Mouse (Mus musculus): ENCODE measurements at regions not wholly inside any gene's neighbourhood (a gene's known extent, or its start where the extent isn't known, plus 50 kb on each side); places are given as distances from the start of the nearest gene placed in this dataset.

GRCm38 (mm10) chr10:102943156-102943555, 86.9 kb downstream of the Alx1 start:
- Histone ChIP-seq H3K4me2 (ENCODE audit: low read depth, low read length) (no peak overlapping the region), H3K36me3 (ENCODE audit: control insufficient read depth, insufficient read depth, low read length) (no peaks in the 10 kb centered on the region), H3K9ac (ENCODE audit: low read length) (no peak overlapping the region), H3K4me3 (replicated peaks; ENCODE audit: low read length) (no peak overlapping the region), H3K4me1 (ENCODE audit: control insufficient read depth, insufficient read depth, low read length) (no peaks in the 10 kb centered on the region), H3K27ac (ENCODE audit: low read length) (no peak overlapping the region), H3K9me3 (replicated peaks; ENCODE audit: control insufficient read depth, low read length) (no peaks in the 10 kb centered on the region), H3K27me3 (ENCODE audit: control insufficient read depth, insufficient read depth, low read length) (no peaks in the 10 kb centered on the region)
- no peak for ATAC-seq (ENCODE audit: insufficient read depth, low FRiP score)

- no peak for ATAC-seq (ENCODE audit: insufficient read depth, low FRiP score)
- H3K4me1 ChIP-seq (ENCODE audit: control insufficient read depth, insufficient read depth, low read length), result no peaks in the 10 kb centered on the region
- no peaks in the 10 kb centered on the region for H3K9me3 ChIP-seq (replicated peaks; ENCODE audit: control insufficient read depth, low read length)
Observed at GRCm38 (mm10) chr10:102940823-102941519, 89.0 kb downstream of the Alx1 start.

GRCm38 (mm10) chr10:102931445-102931844, 98.6 kb downstream of the Alx1 start:
- H3K9ac ChIP-seq (ENCODE audit: low read length), result no peak overlapping the region
- H3K9me3 ChIP-seq (replicated peaks; ENCODE audit: control insufficient read depth, low read length), result no peaks in the 10 kb centered on the region
- no peaks in the 10 kb centered on the region for H3K27me3 ChIP-seq (ENCODE audit: control insufficient read depth, insufficient read depth, low read length)
- no peaks in the 10 kb centered on the region for H3K36me3 ChIP-seq (ENCODE audit: control insufficient read depth, insufficient read depth, low read length)
- no peak overlapping the region for H3K4me2 ChIP-seq (ENCODE audit: low read depth, low read length)
- H3K4me1 ChIP-seq (ENCODE audit: control insufficient read depth, insufficient read depth, low read length), result no peaks in the 10 kb centered on the region
- no peak for ATAC-seq (ENCODE audit: insufficient read depth, low FRiP score)
- WGBS, result 46% methylated on average over 3 of the region's 3 CpGs
- no peak overlapping the region for H3K4me3 ChIP-seq (replicated peaks; ENCODE audit: low read length)
- H3K27ac ChIP-seq (ENCODE audit: low read length), result no peak overlapping the region

More at GRCm38 (mm10) chr10:102940823-102941519, 89.0 kb downstream of the Alx1 start:
- Histone ChIP-seq H3K4me2 (ENCODE audit: low read depth, low read length) (no peak overlapping the region), H3K36me3 (ENCODE audit: control insufficient read depth, insufficient read depth, low read length) (no peaks in the 10 kb centered on the region), H3K9ac (ENCODE audit: low read length) (no peak overlapping the region), H3K27ac (ENCODE audit: low read length) (no peak overlapping the region), H3K4me3 (replicated peaks; ENCODE audit: low read length) (no peak overlapping the region), H3K27me3 (ENCODE audit: control insufficient read depth, insufficient read depth, low read length) (no peaks in the 10 kb centered on the region)

- H3K27me3 ChIP-seq (ENCODE audit: control insufficient read depth, insufficient read depth, low read length), result no peaks in the 10 kb centered on the region
- H3K9ac ChIP-seq (ENCODE audit: low read length), result no peak overlapping the region
- H3K27ac ChIP-seq (ENCODE audit: low read length), result no peak overlapping the region
- WGBS, result 42% methylated on average over 1 of the region's 1 CpGs
- no peak for ATAC-seq (ENCODE audit: insufficient read depth, low FRiP score)
- H3K9me3 ChIP-seq (replicated peaks; ENCODE audit: control insufficient read depth, low read length), result no peaks in the 10 kb centered on the region
- no peaks in the 10 kb centered on the region for H3K4me1 ChIP-seq (ENCODE audit: control insufficient read depth, insufficient read depth, low read length)
- H3K4me2 ChIP-seq (ENCODE audit: low read depth, low read length), result no peak overlapping the region
- H3K36me3 ChIP-seq (ENCODE audit: control insufficient read depth, insufficient read depth, low read length), result no peaks in the 10 kb centered on the region
- no peak overlapping the region for H3K4me3 ChIP-seq (replicated peaks; ENCODE audit: low read length)
Observed at GRCm38 (mm10) chr10:102928651-102929050, 101.4 kb downstream of the Alx1 start.

DNA sequence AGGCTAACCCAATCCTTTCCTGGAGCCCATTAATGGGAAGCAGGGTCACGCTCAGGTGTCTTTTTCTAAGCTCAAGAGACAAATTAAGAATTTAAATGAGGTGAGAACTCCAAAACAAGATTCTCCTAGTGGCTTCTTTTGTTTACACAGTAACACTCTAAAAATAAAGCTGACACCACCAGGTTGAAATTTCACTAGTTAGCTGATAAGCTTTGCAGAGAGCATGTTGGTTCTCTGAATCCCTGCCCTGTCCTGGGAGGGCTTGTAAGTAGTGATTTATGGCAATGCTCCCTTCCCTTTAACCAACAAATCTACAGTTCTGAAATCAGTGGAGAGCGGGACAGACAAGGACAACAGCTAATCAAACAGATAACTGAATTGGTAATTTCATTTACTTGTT, 132.6 kb downstream of the Alx1 start:
- no peaks in the 10 kb centered on the region for H3K4me1 ChIP-seq (ENCODE audit: control insufficient read depth, insufficient read depth, low read length)
- ATAC-seq (ENCODE audit: insufficient read depth, low FRiP score), result no peak
- H3K36me3 ChIP-seq (ENCODE audit: control insufficient read depth, insufficient read depth, low read length), result no peaks in the 10 kb centered on the region
- 10% methylated on average over 2 of the region's 2 CpGs for WGBS
- no peak overlapping the region for H3K27ac ChIP-seq (ENCODE audit: low read length)
- H3K4me2 ChIP-seq (ENCODE audit: low read depth, low read length), result no peak overlapping the region
- H3K27me3 ChIP-seq (ENCODE audit: control insufficient read depth, insufficient read depth, low read length), result no peaks in the 10 kb centered on the region
- H3K9ac ChIP-seq (ENCODE audit: low read length), result no peak overlapping the region
- no peak overlapping the region for H3K4me3 ChIP-seq (replicated peaks; ENCODE audit: low read length)
- H3K9me3 ChIP-seq (replicated peaks; ENCODE audit: control insufficient read depth, low read length), result no peaks in the 10 kb centered on the region

DNA sequence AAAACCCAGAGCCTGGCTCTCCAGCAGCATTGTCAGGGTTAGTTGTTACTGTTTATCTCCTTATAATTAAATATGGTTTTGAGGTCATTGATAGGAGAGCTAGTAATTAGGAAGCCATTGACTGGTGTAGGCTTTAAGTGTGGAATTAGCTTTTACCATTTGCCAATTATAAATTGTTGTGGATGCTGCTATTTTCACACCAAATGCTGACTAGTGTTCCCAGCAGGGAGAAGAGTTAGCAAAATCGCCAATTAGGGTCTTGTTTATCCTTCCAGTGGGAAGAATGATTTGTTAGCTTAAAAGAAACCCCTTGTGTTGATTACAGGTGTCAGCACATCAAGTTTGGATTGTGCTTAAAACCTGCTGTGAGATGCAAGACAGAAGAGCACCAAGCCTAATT, 134.1 kb downstream of the Alx1 start:
- Histone ChIP-seq H3K4me1 (ENCODE audit: control insufficient read depth, insufficient read depth, low read length) (no peaks in the 10 kb centered on the region), H3K27ac (ENCODE audit: low read length) (no peak overlapping the region), H3K9ac (ENCODE audit: low read length) (no peak overlapping the region), H3K4me2 (ENCODE audit: low read depth, low read length) (no peak overlapping the region), H3K27me3 (ENCODE audit: control insufficient read depth, insufficient read depth, low read length) (no peaks in the 10 kb centered on the region), H3K4me3 (replicated peaks; ENCODE audit: low read length) (no peak overlapping the region), H3K9me3 (replicated peaks; ENCODE audit: control insufficient read depth, low read length) (no peaks in the 10 kb centered on the region), H3K36me3 (ENCODE audit: control insufficient read depth, insufficient read depth, low read length) (no peaks in the 10 kb centered on the region)
- 3% methylated on average over 1 of the region's 1 CpGs for WGBS
- ATAC-seq (ENCODE audit: insufficient read depth, low FRiP score), result no peak

- H3K36me3 ChIP-seq (ENCODE audit: control insufficient read depth, insufficient read depth, low read length), result no peaks in the 10 kb centered on the region
- H3K9ac ChIP-seq (ENCODE audit: low read length), result no peak overlapping the region
- no peak overlapping the region for H3K27ac ChIP-seq (ENCODE audit: low read length)
- no peaks in the 10 kb centered on the region for H3K9me3 ChIP-seq (replicated peaks; ENCODE audit: control insufficient read depth, low read length)
- no peak overlapping the region for H3K4me3 ChIP-seq (replicated peaks; ENCODE audit: low read length)
- 81% methylated on average over 3 of the region's 3 CpGs for WGBS
- no peaks in the 10 kb centered on the region for H3K27me3 ChIP-seq (ENCODE audit: control insufficient read depth, insufficient read depth, low read length)
- ATAC-seq (ENCODE audit: insufficient read depth, low FRiP score), result no peak
- no peak overlapping the region for H3K4me2 ChIP-seq (ENCODE audit: low read depth, low read length)
- no peaks in the 10 kb centered on the region for H3K4me1 ChIP-seq (ENCODE audit: control insufficient read depth, insufficient read depth, low read length)
Observed at GRCm38 (mm10) chr10:102892373-102892772, 137.6 kb downstream of the Alx1 start.

GRCm38 (mm10) chr10:102889709-102890108, 140.3 kb downstream of the Alx1 start:
- Histone ChIP-seq H3K9ac (ENCODE audit: low read length) (no peak overlapping the region), H3K4me3 (replicated peaks; ENCODE audit: low read length) (no peak overlapping the region), H3K4me1 (ENCODE audit: control insufficient read depth, insufficient read depth, low read length) (no peaks in the 10 kb centered on the region), H3K4me2 (ENCODE audit: low read depth, low read length) (no peak overlapping the region), H3K27ac (ENCODE audit: low read length) (no peak overlapping the region), H3K9me3 (replicated peaks; ENCODE audit: control insufficient read depth, low read length) (no peaks in the 10 kb centered on the region), H3K36me3 (ENCODE audit: control insufficient read depth, insufficient read depth, low read length) (no peaks in the 10 kb centered on the region), H3K27me3 (ENCODE audit: control insufficient read depth, insufficient read depth, low read length) (no peaks in the 10 kb centered on the region)
- 83% methylated on average over 3 of the region's 3 CpGs for WGBS
- no peak for ATAC-seq (ENCODE audit: insufficient read depth, low FRiP score)

DNA sequence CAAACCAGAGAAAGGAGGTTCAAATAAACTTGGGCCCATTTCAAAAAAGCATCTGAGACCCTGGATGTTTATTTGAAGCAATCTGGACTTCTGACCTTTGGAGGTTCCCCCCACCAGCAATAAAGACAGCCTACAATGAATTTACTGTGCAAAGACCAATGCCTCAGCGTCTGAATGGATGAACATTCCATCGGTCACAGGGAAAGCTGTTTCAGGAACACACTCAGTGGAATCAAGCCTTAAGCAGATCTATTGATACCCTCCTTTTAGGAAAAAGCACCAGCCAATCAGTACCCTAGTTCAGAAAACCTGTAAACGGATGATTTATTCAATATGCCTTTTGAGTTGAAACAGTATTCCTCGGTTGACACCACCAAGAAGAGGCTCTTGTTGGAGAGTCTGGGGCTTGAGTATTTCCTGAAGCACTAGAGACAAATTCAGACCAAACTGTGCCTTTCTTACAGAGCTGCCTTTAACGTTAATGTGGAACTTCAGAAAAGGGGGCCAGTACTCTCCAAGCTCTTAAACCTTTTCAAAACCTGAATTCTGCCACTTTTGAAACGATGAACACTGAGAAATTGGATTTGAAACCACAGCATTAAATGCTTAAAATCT, 148.1 kb downstream of the Alx1 start:
- Histone ChIP-seq H3K27ac (ENCODE audit: low read length) (no peak overlapping the region), H3K4me1 (ENCODE audit: control insufficient read depth, insufficient read depth, low read length) (no peaks in the 10 kb centered on the region), H3K9me3 (replicated peaks; ENCODE audit: control insufficient read depth, low read length) (no peaks in the 10 kb centered on the region), H3K4me3 (replicated peaks; ENCODE audit: low read length) (no peak overlapping the region), H3K9ac (ENCODE audit: low read length) (no peak overlapping the region), H3K4me2 (ENCODE audit: low read depth, low read length) (no peak overlapping the region), H3K36me3 (ENCODE audit: control insufficient read depth, insufficient read depth, low read length) (no peaks in the 10 kb centered on the region), H3K27me3 (ENCODE audit: control insufficient read depth, insufficient read depth, low read length) (no peaks in the 10 kb centered on the region)
- WGBS, result 59% methylated on average over 6 of the region's 6 CpGs
- no peak for ATAC-seq (ENCODE audit: insufficient read depth, low FRiP score)

Data from stomach, embryonic 16.5 days (tissue).